ENCODE assay signal across 11 mouse cellular contexts in genomic region chr13:96132833-96133232, GRCm38 (mm10). TPM values are rescaled to one million over a fixed set of nuclear protein-coding genes. Genes with fewer than 3 reads are reported as not detected.
A peak's percentile ranks its signal among the peaks of the same experiment; 100 is the strongest.
DNase-seq lines count a peak whose midpoint lies in the region; ATAC-seq and TF ChIP-seq lines count a peak whose summit lies in the region.
"Had no signal": no experiment of that assay in that cellular context is flagged by ENCODE, and none has a peak within 500 bp of the region (broad histone marks: within the 10 kb centered on the region; RNA-seq: fewer than 3 reads in every experiment).

No protein-coding gene starts in this region.

- peaks cover 51% of the 10 kb centered on the region for H3K27me3 ChIP-seq in kidney, postnatal 0 days (ENCODE audit: insufficient read depth, low read length)
- H3K27me3 ChIP-seq in embryonic facial prominence, embryonic 10.5 days (replicated peaks; ENCODE audit: low read depth, poor library complexity, severe bottlenecking) = peaks cover 87% of the 10 kb centered on the region
- peaks cover 6% of the 10 kb centered on the region for H3K27me3 ChIP-seq in forebrain, postnatal 0 days (ENCODE audit: insufficient read depth, low read length)
- H3K27me3 ChIP-seq in midbrain, embryonic 12.5 days = peaks cover 70% of the 10 kb centered on the region

- DNase-seq in kidney, postnatal 0 days (ENCODE audit: low spot score) = peak; percentile 2
- DNase-seq in kidney, adult 8-10 months = no peak
- no peak for DNase-seq in embryonic facial prominence, embryonic 10.5 days (ENCODE audit: low spot score)
- peak; percentile 63 for DNase-seq in forebrain, postnatal 0 days
- no peak for DNase-seq in urinary bladder, postnatal 36 days (ENCODE audit: low spot score in 2 of 2)
- DNase-seq in yolk sac, embryonic 10.5 days (ENCODE audit: low spot score) = no peak
- no peak for DNase-seq in gastrocnemius, adult 8-10 months (ENCODE audit: low spot score in 2 of 2)

- H3K9ac ChIP-seq in kidney, postnatal 0 days (ENCODE audit: low read depth, low read length) = no peak overlapping the region
- H3K9ac ChIP-seq in forebrain, postnatal 0 days = peak overlapping the region; percentile 45
- H3K9ac ChIP-seq in midbrain, embryonic 12.5 days (replicated peaks) = peak overlapping the region; percentile 54

- H3K4me1 ChIP-seq in kidney, postnatal 0 days (replicated peaks; ENCODE audit: insufficient read depth, low read length) = peaks cover 13% of the 10 kb centered on the region
- H3K4me1 ChIP-seq in embryonic facial prominence, embryonic 10.5 days = peaks cover 33% of the 10 kb centered on the region
- peaks cover 6% of the 10 kb centered on the region; the same call in 1 of the 2 replicates for H3K4me1 ChIP-seq in forebrain, postnatal 0 days (ENCODE audit: insufficient read depth)
- peaks cover 19% of the 10 kb centered on the region for H3K4me1 ChIP-seq in midbrain, embryonic 12.5 days

- H3K36me3 ChIP-seq in kidney, postnatal 0 days (ENCODE audit: insufficient read depth, low read length) = no peaks in the 10 kb centered on the region
- H3K36me3 ChIP-seq in embryonic facial prominence, embryonic 10.5 days (replicated peaks) = no peaks in the 10 kb centered on the region
- H3K36me3 ChIP-seq in forebrain, postnatal 0 days (ENCODE audit: insufficient read depth) = no peaks in the 10 kb centered on the region
- H3K36me3 ChIP-seq in midbrain, embryonic 12.5 days = no peaks in the 10 kb centered on the region

- 1% methylated on average over 15 of the region's 15 CpGs for WGBS in kidney, postnatal 0 days
- under 1% methylated on average over 15 of the region's 15 CpGs for WGBS in embryonic facial prominence, embryonic 10.5 days
- WGBS in forebrain, postnatal 0 days = under 1% methylated on average over 15 of the region's 15 CpGs
- under 1% methylated on average over 13 of the region's 15 CpGs for WGBS in midbrain, embryonic 12.5 days

- H3K9me3 ChIP-seq in kidney, postnatal 0 days (replicated peaks; ENCODE audit: low read length) = no peaks in the 10 kb centered on the region
- H3K9me3 ChIP-seq in embryonic facial prominence, embryonic 10.5 days = no peaks in the 10 kb centered on the region
- H3K9me3 ChIP-seq in forebrain, postnatal 0 days (ENCODE audit: low read length) = no peaks in the 10 kb centered on the region
- no peaks in the 10 kb centered on the region for H3K9me3 ChIP-seq in midbrain, embryonic 12.5 days

- no peak for TF ChIP-seq CTCF in kidney, postnatal 0 days (IDR thresholded peaks at IDR 0.05; ENCODE audit: low read depth)
- no peak for TF ChIP-seq CTCF in forebrain, postnatal 0 days (IDR thresholded peaks at IDR 0.05; ENCODE audit: low read depth)

- ATAC-seq in kidney, postnatal 0 days (replicated peaks; ENCODE audit: low FRiP score, low read depth) = peak; percentile 40; the same call in 1 of the 2 replicates
- peak; percentile 35 for ATAC-seq in forebrain, postnatal 0 days
- ATAC-seq in midbrain, embryonic 12.5 days (ENCODE audit: low FRiP score, low read depth) = peak; percentile 43

- peak overlapping the region; percentile 76 for H3K4me2 ChIP-seq in kidney, postnatal 0 days (ENCODE audit: low read length)
- peak overlapping the region; percentile 90 for H3K4me2 ChIP-seq in forebrain, postnatal 0 days (ENCODE audit: low read depth)
- peak overlapping the region; percentile 87 for H3K4me2 ChIP-seq in midbrain, embryonic 12.5 days (replicated peaks)

- no peak overlapping the region for H3K27ac ChIP-seq in kidney, postnatal 0 days
- peak overlapping the region; percentile 61 for H3K27ac ChIP-seq in embryonic facial prominence, embryonic 10.5 days (replicated peaks)
- peak overlapping the region; percentile 29 for H3K27ac ChIP-seq in forebrain, postnatal 0 days (ENCODE audit: low read depth, low read length)
- H3K27ac ChIP-seq in midbrain, embryonic 12.5 days (replicated peaks) = no peak overlapping the region

- H3K4me3 ChIP-seq in kidney, postnatal 0 days (replicated peaks; ENCODE audit: low read depth, low read length) = peak overlapping the region; percentile 36
- peak overlapping the region; percentile 65 for H3K4me3 ChIP-seq in embryonic facial prominence, embryonic 10.5 days
- H3K4me3 ChIP-seq in forebrain, postnatal 0 days (ENCODE audit: low read depth, low read length) = peak overlapping the region; percentile 52
- H3K4me3 ChIP-seq in midbrain, embryonic 12.5 days = peak overlapping the region; percentile 47
- H3K4me3 ChIP-seq: erythroblast, embryonic 14.5 days had no signal

RNA-seq across cellular contexts. Expression of gene Sv2c, which starts 0.5 kb away (rescaled TPM):
- 0.39 and 0.54 TPM in 2 replicates for polyA plus RNA-seq in kidney, postnatal 0 days (2015; fragmentation: Nextera tagmentation; extraction: Ambion mirVana)
- polyA plus RNA-seq in embryonic facial prominence, embryonic 10.5 days (2016; fragmentation: Nextera tagmentation; extraction: Ambion mirVana) = 0.77 and 0.87 TPM in 2 replicates
- 9.4 and 11.6 TPM in 2 replicates for total RNA-seq in forebrain, postnatal 0 days (2014; rRNA removed)
- polyA plus RNA-seq in forebrain, postnatal 0 days (2015; fragmentation: Nextera tagmentation; extraction: Ambion mirVana) = 2.7 and 6.5 TPM in 2 replicates
- 1.1 and 2.0 TPM in 2 replicates for polyA plus RNA-seq in midbrain, embryonic 12.5 days (2016; fragmentation: Nextera tagmentation; extraction: Ambion mirVana)
- under 1 TPM in 3 of 4 experiments, not detected in 1; 0.09 to 0.12 (median 0.11) TPM for total RNA-seq in gastrocnemius, adult 8-10 months (2022)

RNA-seq across cellular contexts. Expression of gene Gm17190, which starts 51.0 kb away (rescaled TPM):
- not detected in 2 replicates for polyA plus RNA-seq in kidney, postnatal 0 days (2015; fragmentation: Nextera tagmentation; extraction: Ambion mirVana)
- polyA plus RNA-seq in embryonic facial prominence, embryonic 10.5 days (2016; fragmentation: Nextera tagmentation; extraction: Ambion mirVana) = 0.14 TPM in 1 of 2 replicates, not detected in the other
- total RNA-seq in forebrain, postnatal 0 days (2014; rRNA removed) = not detected in 2 replicates
- polyA plus RNA-seq in forebrain, postnatal 0 days (2015; fragmentation: Nextera tagmentation; extraction: Ambion mirVana) = 0.15 TPM in 1 of 2 replicates, not detected in the other
- not detected in 2 replicates for polyA plus RNA-seq in midbrain, embryonic 12.5 days (2016; fragmentation: Nextera tagmentation; extraction: Ambion mirVana)
- total RNA-seq in gastrocnemius, adult 8-10 months (2022) = not detected
- total RNA-seq: liver, adult 2 months had no signal
- polyA plus RNA-seq: erythroblast, embryonic 14.5 days; liver, adult 2 months; testis, adult 2 months had no signal

RNA-seq across cellular contexts. Expression of gene Gm20075, which starts 51.7 kb away (rescaled TPM):
- 24.0 and 28.2 TPM in 2 replicates for polyA plus RNA-seq in kidney, postnatal 0 days (2015; fragmentation: Nextera tagmentation; extraction: Ambion mirVana)
- 29.0 and 32.2 TPM in 2 replicates for polyA plus RNA-seq in embryonic facial prominence, embryonic 10.5 days (2016; fragmentation: Nextera tagmentation; extraction: Ambion mirVana)
- total RNA-seq in forebrain, postnatal 0 days (2014; rRNA removed) = 4.2 and 6.0 TPM in 2 replicates
- polyA plus RNA-seq in forebrain, postnatal 0 days (2015; fragmentation: Nextera tagmentation; extraction: Ambion mirVana) = 14.3 and 16.2 TPM in 2 replicates
- 27.1 and 39.0 TPM in 2 replicates for polyA plus RNA-seq in midbrain, embryonic 12.5 days (2016; fragmentation: Nextera tagmentation; extraction: Ambion mirVana)
- 10 to 100 TPM in 2 of 4 experiments, 1 to 10 TPM in 2; 8.1 to 11.7 (median 9.9) TPM for total RNA-seq in gastrocnemius, adult 8-10 months (2022)
- polyA plus RNA-seq: liver, adult 2 months had no signal

Comparison
In these comparisons a context has a peak if more than half of its experiments do, and no peak if none do; other contexts are left out.
1. DNase-seq: peak in kidney, postnatal 0 days (single experiment) and forebrain, postnatal 0 days (single experiment); none in kidney, adult 8-10 months (0 of 2), embryonic facial prominence, embryonic 10.5 days (single experiment), urinary bladder, postnatal 36 days (0 of 2), yolk sac, embryonic 10.5 days (single experiment) and gastrocnemius, adult 8-10 months (0 of 2).
2. H3K27ac ChIP-seq: peak in embryonic facial prominence, embryonic 10.5 days (single experiment) and forebrain, postnatal 0 days (single experiment); none in kidney, postnatal 0 days (single experiment) and midbrain, embryonic 12.5 days (single experiment).
3. Peak in every context shown above with its lines, with median percentiles within 50 percentile points of each other: ATAC-seq, H3K4me2 ChIP-seq and H3K4me3 ChIP-seq.